Mouse (Mus musculus): ENCODE measurements around the gene Ndc80. TPM values are rescaled to one million over a fixed set of nuclear protein-coding genes. Genes with fewer than 3 reads are reported as not detected.

Ndc80 gene
- polyA plus RNA-seq, 1 experiment: 29.5 TPM

DNA sequence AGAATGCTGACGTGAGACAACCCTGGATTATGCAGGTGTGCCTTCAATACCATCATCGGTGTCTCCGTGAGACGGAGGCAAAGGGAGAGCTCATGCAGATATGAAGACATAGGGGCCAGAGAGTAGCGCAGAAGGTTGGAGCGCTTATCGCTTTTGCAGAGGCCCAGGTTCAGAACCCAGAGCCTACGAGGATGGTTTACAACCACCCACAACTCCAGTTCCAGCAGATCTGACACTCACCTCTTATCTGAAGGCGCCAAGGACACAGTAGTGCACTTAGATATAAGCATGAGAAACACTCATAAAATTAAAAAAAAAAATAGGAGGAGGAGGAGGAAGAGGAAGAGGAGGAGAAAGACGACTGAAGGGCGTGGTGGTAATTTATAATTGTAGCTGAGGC lies 16.4 kb downstream of the Ndc80 start:
- Histone ChIP-seq H3K4me1 (ENCODE audit: control insufficient read depth, insufficient read depth, low read length) (no peaks in the 10 kb centered on the region), H3K4me3 (ENCODE audit: insufficient read depth, low read length) (no peak overlapping the region), H3K27ac (ENCODE audit: insufficient read depth, low read length) (no peak overlapping the region)
- no peak for TF ChIP-seq CTCF (IDR thresholded peaks at IDR 0.05; ENCODE audit: borderline replicate concordance, insufficient read depth, low read length)
- TF ChIP-seq POLR2A (IDR thresholded peaks at IDR 0.05; ENCODE audit: low read depth, low read length): no peak

DNA sequence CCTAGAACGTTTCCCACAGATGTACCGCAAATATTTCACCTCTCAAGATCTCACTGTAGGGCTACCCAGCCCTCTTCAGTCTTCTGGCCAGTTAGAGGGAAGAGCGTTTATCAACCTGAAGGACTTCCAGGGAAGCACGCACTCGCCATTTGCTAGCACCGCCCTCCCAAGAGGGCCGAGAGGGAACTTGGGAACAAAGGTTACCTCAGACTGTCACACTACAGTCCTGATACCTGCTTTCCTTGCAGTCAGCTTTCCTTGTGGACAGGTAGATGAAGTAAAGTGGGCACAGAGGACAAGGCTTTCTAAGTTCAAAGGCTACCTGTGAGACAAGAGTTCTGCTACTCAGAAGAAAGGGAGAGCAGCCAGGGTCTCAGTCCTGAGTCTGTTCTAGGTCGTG lies 19.8 kb downstream of the Ndc80 start:
- H3K4me3 ChIP-seq (ENCODE audit: insufficient read depth, low read length): no peak overlapping the region
- no peak for TF ChIP-seq POLR2A (IDR thresholded peaks at IDR 0.05; ENCODE audit: low read depth, low read length)
- TF ChIP-seq CTCF (IDR thresholded peaks at IDR 0.05; ENCODE audit: borderline replicate concordance, insufficient read depth, low read length): no peak
- H3K4me1 ChIP-seq (ENCODE audit: control insufficient read depth, insufficient read depth, low read length): no peaks in the 10 kb centered on the region
- no peak overlapping the region for H3K27ac ChIP-seq (ENCODE audit: insufficient read depth, low read length)

DNA sequence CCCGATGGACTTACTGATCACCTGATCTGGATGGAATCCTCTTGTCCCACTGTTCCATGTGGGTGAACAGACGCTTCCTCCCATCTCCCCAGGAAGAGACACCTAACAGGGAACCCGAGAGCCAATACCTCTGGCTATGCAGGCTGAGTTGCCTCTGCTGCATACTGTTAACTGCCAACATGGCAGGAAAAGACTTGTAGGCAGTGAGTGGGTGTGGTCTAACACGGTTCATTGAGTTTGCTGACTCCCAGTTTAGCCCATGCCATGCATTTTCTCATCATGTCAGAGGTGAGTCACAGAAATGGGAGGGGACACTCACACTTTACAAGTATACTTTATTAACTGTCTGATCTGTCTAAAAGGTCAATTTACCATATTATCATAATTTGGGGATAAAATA lies 30.9 kb downstream of the Ndc80 start:
- TF ChIP-seq POLR2A (IDR thresholded peaks at IDR 0.05; ENCODE audit: low read depth, low read length) (no peak), CTCF (IDR thresholded peaks at IDR 0.05; ENCODE audit: borderline replicate concordance, insufficient read depth, low read length) (no peak)
- Histone ChIP-seq H3K4me1 (ENCODE audit: control insufficient read depth, insufficient read depth, low read length) (no peaks in the 10 kb centered on the region), H3K27ac (ENCODE audit: insufficient read depth, low read length) (no peak overlapping the region), H3K4me3 (ENCODE audit: insufficient read depth, low read length) (no peak overlapping the region)

DNA sequence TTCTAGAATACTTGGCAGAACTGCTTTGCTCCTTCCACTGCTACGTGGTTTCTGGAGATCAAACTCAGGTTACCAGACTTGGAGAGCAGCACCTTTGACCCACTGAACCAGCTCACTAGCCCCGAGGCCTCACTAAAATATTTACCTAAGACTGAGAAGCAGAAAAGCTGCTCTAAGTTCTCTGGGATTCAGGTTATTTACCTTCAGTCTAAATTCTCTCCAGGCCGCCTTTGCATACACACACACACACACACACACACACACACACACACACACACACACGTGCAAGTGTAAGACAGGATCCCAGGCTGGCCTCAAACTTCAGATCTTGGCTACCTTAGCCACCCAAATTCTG lies 35.3 kb downstream of the Ndc80 start:
- H3K4me3 ChIP-seq (ENCODE audit: insufficient read depth, low read length): no peak overlapping the region
- H3K27ac ChIP-seq (ENCODE audit: insufficient read depth, low read length): no peak overlapping the region
- TF ChIP-seq CTCF (IDR thresholded peaks at IDR 0.05; ENCODE audit: borderline replicate concordance, insufficient read depth, low read length): no peak
- no peak for TF ChIP-seq POLR2A (IDR thresholded peaks at IDR 0.05; ENCODE audit: low read depth, low read length)
- H3K4me1 ChIP-seq (ENCODE audit: control insufficient read depth, insufficient read depth, low read length): peaks cover 3% of the 10 kb centered on the region; the same call in 1 of the 2 replicates

DNA sequence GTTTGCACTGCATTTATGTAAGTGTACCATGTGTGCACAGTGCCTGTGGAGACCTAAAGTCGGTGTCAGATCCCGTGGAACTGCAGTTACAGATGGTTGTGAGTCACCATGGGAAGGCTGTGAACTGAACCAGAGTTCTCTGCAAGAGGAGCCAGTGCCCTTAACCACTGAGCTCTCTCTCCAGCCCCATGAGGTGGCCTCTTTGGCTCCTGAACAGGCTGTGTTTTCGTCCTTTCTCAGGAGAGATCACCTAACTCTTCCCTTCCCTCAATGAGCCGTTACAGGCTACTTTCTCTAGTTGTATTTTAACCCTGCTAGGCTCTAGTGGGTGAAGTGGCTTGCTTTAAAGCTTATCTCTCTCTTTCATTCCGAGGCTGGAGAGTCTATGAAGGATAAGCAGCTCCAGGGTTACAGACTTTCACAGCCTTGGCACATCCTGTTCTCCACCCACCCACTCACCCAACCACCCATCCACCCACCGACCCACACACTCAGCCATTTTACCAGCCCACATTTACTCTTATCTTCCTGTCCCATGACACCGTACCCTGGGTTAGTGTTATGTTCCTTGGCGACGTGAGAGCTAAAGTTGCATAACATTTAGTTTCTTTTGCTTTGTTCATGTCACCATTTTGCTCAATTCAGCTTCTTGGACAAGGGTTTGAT lies 35.9 kb downstream of the Ndc80 start:
- no peak overlapping the region for H3K27ac ChIP-seq (ENCODE audit: insufficient read depth, low read length)
- TF ChIP-seq POLR2A (IDR thresholded peaks at IDR 0.05; ENCODE audit: low read depth, low read length) (no peak), CTCF (IDR thresholded peaks at IDR 0.05; ENCODE audit: borderline replicate concordance, insufficient read depth, low read length) (no peak)
- H3K4me1 ChIP-seq (ENCODE audit: control insufficient read depth, insufficient read depth, low read length): peaks cover 9% of the 10 kb centered on the region
- H3K4me3 ChIP-seq (ENCODE audit: insufficient read depth, low read length): no peak overlapping the region

DNA sequence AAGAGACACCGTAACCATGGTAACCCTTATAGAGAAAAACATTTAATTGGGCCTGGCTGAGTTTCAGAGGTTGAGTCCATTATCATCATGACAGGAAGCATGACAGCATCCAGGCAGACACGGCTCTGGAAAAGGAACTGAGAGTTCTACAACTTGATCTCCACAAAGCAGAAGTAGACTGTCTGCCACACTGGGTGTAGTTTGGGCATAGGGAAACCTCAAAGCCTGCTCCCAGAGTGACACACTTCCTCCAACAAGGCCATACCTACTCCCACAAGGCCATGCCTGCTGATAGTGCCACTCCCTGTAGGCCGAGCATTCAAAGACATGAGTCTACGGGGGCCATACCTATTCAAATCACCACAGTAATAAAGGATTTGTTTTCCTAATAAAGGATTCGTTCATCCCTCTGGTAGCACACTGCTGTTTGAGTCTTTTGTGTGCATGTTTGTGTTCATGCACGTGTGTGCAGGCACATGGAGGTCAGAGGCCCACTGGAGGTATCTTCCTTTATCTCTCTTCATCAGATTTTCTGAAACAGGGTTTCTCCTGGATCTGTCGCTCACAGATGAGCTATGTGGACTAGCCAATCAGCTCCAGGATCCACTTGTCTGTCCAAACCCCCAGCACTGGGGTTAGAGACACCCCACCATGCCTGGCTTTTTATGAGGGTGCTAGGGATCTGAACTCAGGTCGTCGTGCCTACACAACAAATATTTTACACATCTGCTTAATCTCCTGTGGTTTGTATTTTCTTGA lies 36.8 kb downstream of the Ndc80 start:
- Histone ChIP-seq H3K4me3 (ENCODE audit: insufficient read depth, low read length) (no peak overlapping the region), H3K27ac (ENCODE audit: insufficient read depth, low read length) (no peak overlapping the region), H3K4me1 (ENCODE audit: control insufficient read depth, insufficient read depth, low read length) (peaks cover 11% of the 10 kb centered on the region)
- TF ChIP-seq CTCF (IDR thresholded peaks at IDR 0.05; ENCODE audit: borderline replicate concordance, insufficient read depth, low read length): no peak
- no peak for TF ChIP-seq POLR2A (IDR thresholded peaks at IDR 0.05; ENCODE audit: low read depth, low read length)

DNA sequence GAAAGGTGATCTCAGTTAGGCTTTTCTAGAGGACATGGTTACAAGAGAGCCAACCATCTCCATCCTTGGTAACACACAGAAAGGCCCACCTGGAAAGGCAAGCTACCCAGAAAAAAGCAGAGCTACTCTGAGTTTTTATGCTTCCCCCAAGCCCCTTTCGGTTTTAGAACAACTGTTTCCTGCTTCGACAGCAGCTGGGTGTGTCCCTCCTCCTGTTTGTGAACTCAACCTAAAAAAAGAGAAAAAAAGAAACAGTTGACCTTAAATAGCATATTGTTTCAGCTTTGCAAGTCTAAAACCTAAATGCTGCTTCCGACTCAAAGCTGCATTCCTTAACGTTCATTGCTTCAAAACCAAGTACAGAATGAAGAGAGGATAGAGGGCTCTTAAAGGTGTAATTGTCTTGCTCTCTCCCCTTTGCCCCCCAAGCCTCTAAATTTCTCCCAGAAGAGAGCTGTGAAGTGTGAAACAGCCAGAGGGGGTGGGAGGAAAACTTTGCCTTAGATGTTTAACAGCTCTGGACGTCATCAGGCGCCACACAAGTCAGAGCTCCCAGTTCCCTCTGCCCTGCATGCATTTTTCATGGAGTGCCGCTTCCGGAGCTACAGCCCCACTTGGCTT lies 40.3 kb downstream of the Ndc80 start:
- H3K4me1 ChIP-seq (ENCODE audit: control insufficient read depth, insufficient read depth, low read length): peaks cover 11% of the 10 kb centered on the region
- TF ChIP-seq CTCF (IDR thresholded peaks at IDR 0.05; ENCODE audit: borderline replicate concordance, insufficient read depth, low read length): no peak
- no peak for TF ChIP-seq POLR2A (IDR thresholded peaks at IDR 0.05; ENCODE audit: low read depth, low read length)
- H3K27ac ChIP-seq (ENCODE audit: insufficient read depth, low read length): no peak overlapping the region
- H3K4me3 ChIP-seq (ENCODE audit: insufficient read depth, low read length): no peak overlapping the region; the same call in 1 of the 2 replicates

DNA sequence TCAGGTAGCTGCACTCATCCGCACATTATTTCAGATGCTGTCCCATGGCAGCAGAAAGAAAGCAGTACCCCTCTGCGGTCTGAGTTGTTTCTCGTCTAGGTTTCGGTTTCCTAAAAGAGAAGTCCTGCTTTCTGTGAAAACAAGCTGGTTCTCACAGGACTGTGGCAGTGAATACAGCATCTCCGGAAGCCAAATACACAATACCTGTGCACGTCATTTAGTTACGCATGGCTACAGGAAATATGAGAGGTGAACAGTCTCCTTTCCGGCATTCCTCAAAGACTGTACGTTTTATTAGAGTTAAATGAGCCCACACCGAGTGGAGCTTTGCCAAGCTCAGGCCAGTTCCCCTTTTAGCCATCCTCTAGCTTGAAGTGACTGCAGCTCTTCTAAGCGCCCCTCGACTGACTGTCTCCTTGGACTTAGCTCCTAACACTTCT lies 40.8 kb downstream of the Ndc80 start:
- no peak overlapping the region for H3K4me3 ChIP-seq (ENCODE audit: insufficient read depth, low read length)
- H3K4me1 ChIP-seq (ENCODE audit: control insufficient read depth, insufficient read depth, low read length): peaks cover 11% of the 10 kb centered on the region
- H3K27ac ChIP-seq (ENCODE audit: insufficient read depth, low read length): no peak overlapping the region
- TF ChIP-seq CTCF (IDR thresholded peaks at IDR 0.05; ENCODE audit: borderline replicate concordance, insufficient read depth, low read length) (no peak), POLR2A (IDR thresholded peaks at IDR 0.05; ENCODE audit: low read depth, low read length) (no peak)

DNA sequence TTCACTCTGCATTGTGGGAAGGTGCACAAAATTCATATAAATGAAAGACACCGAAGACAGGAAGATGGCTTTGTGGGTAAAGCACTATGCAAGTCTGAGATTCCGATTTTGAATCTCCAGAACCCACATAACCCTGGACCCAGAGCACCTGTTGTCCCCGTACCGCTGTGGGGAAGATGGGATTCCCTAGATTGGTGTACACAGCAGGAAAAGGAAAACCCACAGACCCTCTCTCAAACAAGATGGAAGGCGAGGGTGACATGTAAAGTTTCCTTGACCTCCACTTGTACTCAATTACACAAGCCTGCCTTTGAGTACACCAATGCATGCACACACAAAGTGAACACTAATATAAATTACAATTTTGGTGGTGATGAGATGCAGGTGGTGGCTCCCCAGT lies 41.9 kb downstream of the Ndc80 start:
- H3K27ac ChIP-seq (ENCODE audit: insufficient read depth, low read length): no peak overlapping the region
- no peak for TF ChIP-seq CTCF (IDR thresholded peaks at IDR 0.05; ENCODE audit: borderline replicate concordance, insufficient read depth, low read length)
- TF ChIP-seq POLR2A (IDR thresholded peaks at IDR 0.05; ENCODE audit: low read depth, low read length): no peak
- no peak overlapping the region for H3K4me3 ChIP-seq (ENCODE audit: insufficient read depth, low read length)
- peaks cover 11% of the 10 kb centered on the region for H3K4me1 ChIP-seq (ENCODE audit: control insufficient read depth, insufficient read depth, low read length)

Data from embryonic fibroblast, embryonic 13.5 days (primary cell).